Mouse (Mus musculus) myocyte (in vitro differentiated cells): ENCODE results near the gene Ppp4r4. TPM values are rescaled to one million over a fixed set of nuclear protein-coding genes. Genes with fewer than 3 reads are reported as not detected.
A peak's percentile ranks its signal among the peaks of the same experiment; 100 is the strongest.

Source experiments
- H3K27me3 ChIP-seq: one replicate; pipeline ENCODE4 v1.6.1; 2011; ENCODE audit not compliant: control insufficient read depth, insufficient read depth, insufficient read length
- H3K36me3 ChIP-seq: one replicate; pipeline ENCODE4 v1.6.1; 2011; ENCODE audit not compliant: control insufficient read depth, insufficient read depth
- H3K4me2 ChIP-seq: one replicate; pipeline ENCODE4 v1.6.1; 2011; ENCODE audit warnings: low read depth, control low read depth
- H3K4me3 ChIP-seq: one replicate; pipeline ENCODE4 v1.5.1; 2011; ENCODE audit warnings: mild to moderate bottlenecking, control low read depth, moderate library complexity
- H3K79me2 ChIP-seq: one replicate; pipeline ENCODE4 v1.6.1; 2011; ENCODE audit not compliant: control insufficient read depth, insufficient read depth
- H3ac ChIP-seq: one replicate; pipeline ENCODE4 v1.6.1; 2011; ENCODE audit not compliant: control insufficient read depth, insufficient read length
- CEBPB ChIP-seq: IDR thresholded peaks from 2 replicates; pipeline ENCODE4 v1.6.1; 2011; ENCODE audit warnings: mild to moderate bottlenecking, moderate library complexity; ENCODE audit not compliant: poor library complexity, insufficient read depth, severe bottlenecking
- E2F4 ChIP-seq: IDR thresholded peaks from one replicate; pipeline ENCODE4 v1.6.1; 2011; ENCODE audit warnings: mild to moderate bottlenecking, control low read depth, moderate library complexity; ENCODE audit not compliant: insufficient read depth
- MAX ChIP-seq: IDR thresholded peaks from one replicate; pipeline ENCODE4 v1.6.1; 2011; ENCODE audit warnings: low read depth, mild to moderate bottlenecking, control low read depth
- MYOD1 ChIP-seq, 3 experiments: IDR thresholded peaks; one replicate each; pipeline ENCODE4 v1.6.1; 2011; ENCODE audit warnings: control low read depth in 2 of 3, low read depth in 2 of 3, mild to moderate bottlenecking in 2 of 3, moderate library complexity in 1 of 3; ENCODE audit not compliant: insufficient read length in 2 of 3, control insufficient read depth in 1 of 3
- MYOG ChIP-seq, 3 experiments: IDR thresholded peaks; one replicate each; pipeline ENCODE4 v1.6.1; 2011; ENCODE audit warnings: control low read depth in 2 of 3, low read depth in 2 of 3, mild to moderate bottlenecking in 2 of 3; ENCODE audit not compliant: insufficient read length in 2 of 3, control insufficient read depth in 1 of 3, insufficient read depth in 1 of 3
- POLR2A ChIP-seq: IDR thresholded peaks from one replicate; pipeline ENCODE4 v1.6.1; 2011; ENCODE audit warnings: low read depth, mild to moderate bottlenecking, control low read depth, moderate library complexity; ENCODE audit not compliant: insufficient read length
- POLR2AphosphoS2 ChIP-seq: IDR thresholded peaks from one replicate; pipeline ENCODE4 v1.6.1; 2011; ENCODE audit warnings: low read depth, control low read depth; ENCODE audit not compliant: insufficient read length
- REST ChIP-seq: IDR thresholded peaks from one replicate; pipeline ENCODE4 v1.6.1; 2011; ENCODE audit warnings: mild to moderate bottlenecking, control low read depth, moderate library complexity; ENCODE audit not compliant: insufficient read depth, insufficient read length
- SRF ChIP-seq: IDR thresholded peaks from one replicate; pipeline ENCODE4 v1.6.1; 2011; ENCODE audit warnings: low read depth; ENCODE audit not compliant: control insufficient read depth, insufficient read length
- TCF12 ChIP-seq: IDR thresholded peaks from one replicate; pipeline ENCODE4 v1.6.1; 2011; ENCODE audit warnings: mild to moderate bottlenecking, control low read depth; ENCODE audit not compliant: poor library complexity, insufficient read depth, severe bottlenecking
- TCF3 ChIP-seq: IDR thresholded peaks from one replicate; pipeline ENCODE4 v1.6.1; 2011; ENCODE audit warnings: low read depth, control low read depth; ENCODE audit not compliant: insufficient read length
- USF1 ChIP-seq: IDR thresholded peaks from one replicate; pipeline ENCODE4 v1.6.1; 2011; ENCODE audit warnings: low read depth, mild to moderate bottlenecking, control low read depth, moderate library complexity
- polyA plus RNA-seq: library from polyadenylated mRNA; unstranded; fragments of >200 nt; fragmentation: generic; extraction: Trizol; gene quantifications from one replicate; pipeline ENCODE4 v1.2.1, GENCODE M21; 2012; ENCODE audit warnings: missing spikeins

Gene Ppp4r4
- polyA plus RNA-seq, 1 experiment = 0.13 TPM

- no peak for TF ChIP-seq POLR2AphosphoS2
- TF ChIP-seq TCF3 = no peak
- TF ChIP-seq MYOG (IDR thresholded peaks at IDR 0.05; ENCODE audit: control insufficient read depth in 1 of 3, insufficient read depth in 1 of 3, insufficient read length in 2 of 3, low read depth in 2 of 3) = no peak
- no peak for TF ChIP-seq REST
- no peak for TF ChIP-seq SRF
- no peak for TF ChIP-seq MYOD1 (IDR thresholded peaks at IDR 0.05; ENCODE audit: control insufficient read depth in 1 of 3, insufficient read length in 2 of 3, low read depth in 2 of 3)
- TF ChIP-seq TCF12 = no peak
- no peak for TF ChIP-seq USF1
- no peak for TF ChIP-seq POLR2A
- TF ChIP-seq MAX = no peak
- TF ChIP-seq CEBPB = no peak
- no peak for TF ChIP-seq E2F4
- Histone ChIP-seq H3K79me2 (no peaks in the 10 kb centered on the region), H3K4me2 (no peak overlapping the region), H3K4me3 (no peak overlapping the region), H3K36me3 (no peaks in the 10 kb centered on the region), H3K27me3 (no peaks in the 10 kb centered on the region), H3ac (no peak overlapping the region)
Observed at GRCm38 (mm10) chr12:103653836-103654235, 121.8 kb downstream of the Ppp4r4 start.

- H3K4me3 ChIP-seq = no peak overlapping the region
- no peak overlapping the region for H3K4me2 ChIP-seq
- no peaks in the 10 kb centered on the region for H3K36me3 ChIP-seq
- TF ChIP-seq E2F4 (no peak), CEBPB (no peak), REST (no peak), USF1 (no peak), MYOG (IDR thresholded peaks at IDR 0.05; ENCODE audit: control insufficient read depth in 1 of 3, insufficient read depth in 1 of 3, insufficient read length in 2 of 3, low read depth in 2 of 3) (no peak), POLR2AphosphoS2 (no peak), TCF3 (no peak), MAX (no peak), POLR2A (no peak), MYOD1 (IDR thresholded peaks at IDR 0.05; ENCODE audit: control insufficient read depth in 1 of 3, insufficient read length in 2 of 3, low read depth in 2 of 3) (no peak), SRF (no peak), TCF12 (no peak)
- H3K79me2 ChIP-seq = no peaks in the 10 kb centered on the region
- no peak overlapping the region for H3ac ChIP-seq
- H3K27me3 ChIP-seq = no peaks in the 10 kb centered on the region
Observed at GRCm38 (mm10) chr12:103655123-103656044, 123.3 kb downstream of the Ppp4r4 start.

- H3K27me3 ChIP-seq = no peaks in the 10 kb centered on the region
- no peak within 1 kb of the TSS for H3ac ChIP-seq
- H3K36me3 ChIP-seq = no peaks in the 10 kb centered on the region
- peak within 1 kb of the TSS; percentile 69 for H3K4me2 ChIP-seq
- H3K4me3 ChIP-seq = no peak within 1 kb of the TSS
- TF ChIP-seq TCF3 (no peak), MYOG (IDR thresholded peaks at IDR 0.05; ENCODE audit: control insufficient read depth in 1 of 3, insufficient read depth in 1 of 3, insufficient read length in 2 of 3, low read depth in 2 of 3) (peak; percentile 45 to 69 (median 50)), REST (no peak), POLR2A (no peak), USF1 (no peak), SRF (no peak), E2F4 (no peak), MYOD1 (IDR thresholded peaks at IDR 0.05; ENCODE audit: control insufficient read depth in 1 of 3, insufficient read length in 2 of 3, low read depth in 2 of 3) (peak; percentile 38 to 85 (median 82)), POLR2AphosphoS2 (no peak), CEBPB (no peak), MAX (no peak), TCF12 (peak; percentile 30)
- no peaks in the 10 kb centered on the region for H3K79me2 ChIP-seq
Observed at GRCm38 (mm10) chr12:103656848-103657626, 125.0 kb downstream of the Ppp4r4 start, which contains the start of gene Serpina6. Gene Serpina6 (minus strand): TSS chr12:103657212.

DNA sequence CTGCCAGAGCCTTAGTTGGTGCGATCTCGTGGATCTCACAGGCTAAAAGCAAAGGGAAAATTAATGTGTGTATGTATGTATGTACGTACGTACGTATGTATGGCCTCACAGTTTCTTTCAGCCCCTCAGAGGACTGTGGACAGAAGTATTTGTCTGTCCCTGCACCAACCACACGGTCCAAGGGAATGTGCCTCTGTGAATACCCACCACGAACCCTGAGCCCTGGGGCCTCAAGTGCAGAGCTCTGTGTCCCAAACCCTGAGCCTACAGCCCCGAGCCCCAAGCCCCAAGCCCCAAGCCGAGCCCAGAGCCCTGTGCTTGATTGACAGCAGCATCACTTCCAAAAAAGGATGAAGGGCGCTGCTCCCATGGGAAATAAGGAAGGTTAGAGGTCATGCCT is 125.9 kb downstream of the Ppp4r4 start:
- H3K36me3 ChIP-seq = no peaks in the 10 kb centered on the region
- no peak overlapping the region for H3ac ChIP-seq
- no peaks in the 10 kb centered on the region for H3K79me2 ChIP-seq
- H3K4me2 ChIP-seq = no peak overlapping the region
- no peak for TF ChIP-seq POLR2AphosphoS2
- no peak for TF ChIP-seq E2F4
- TF ChIP-seq TCF3 = no peak
- no peak for TF ChIP-seq MAX
- no peak for TF ChIP-seq REST
- TF ChIP-seq SRF = no peak
- TF ChIP-seq MYOD1 (IDR thresholded peaks at IDR 0.05; ENCODE audit: control insufficient read depth in 1 of 3, insufficient read length in 2 of 3, low read depth in 2 of 3) = no peak
- no peak for TF ChIP-seq MYOG (IDR thresholded peaks at IDR 0.05; ENCODE audit: control insufficient read depth in 1 of 3, insufficient read depth in 1 of 3, insufficient read length in 2 of 3, low read depth in 2 of 3)
- no peak for TF ChIP-seq POLR2A
- TF ChIP-seq CEBPB = no peak
- TF ChIP-seq TCF12 = no peak
- TF ChIP-seq USF1 = no peak
- no peak overlapping the region for H3K4me3 ChIP-seq
- H3K27me3 ChIP-seq = no peaks in the 10 kb centered on the region
